Mouse (Mus musculus) neural tube, embryonic 15.5 days (tissue): ENCODE measurements around the gene Fam118b. TPM values are rescaled to one million over a fixed set of nuclear protein-coding genes. Genes with fewer than 3 reads are reported as not detected.

ENCODE experiments used
- polyA plus RNA-seq: library from polyadenylated mRNA; unstranded; fragments of >200 nt; fragmentation: Nextera tagmentation; extraction: Ambion mirVana; gene quantifications from 2 replicates; pipeline ENCODE4 v1.2.1, GENCODE M21; 2015

Fam118b gene
- polyA plus RNA-seq, 1 experiment from 2014 or later, result 47.5 TPM

Other genes with a start within 250 kb of the Fam118b start
- 11.4 and 15.6 TPM in 2 replicates for gene St3gal4, start 148.5 kb downstream of the Fam118b start, polyA plus RNA-seq
- 69.1 and 73.7 TPM in 2 replicates for gene Dcps, start 91.7 kb downstream of the Fam118b start, polyA plus RNA-seq
- 67.2 and 69.1 TPM in 2 replicates for gene Srpr, start 67.6 kb downstream of the Fam118b start, polyA plus RNA-seq
- 4.7 and 5.6 TPM in 2 replicates for gene Tirap, start 67.5 kb downstream of the Fam118b start, polyA plus RNA-seq
- 48.2 and 50.1 TPM in 2 replicates for gene Foxred1, start 56.8 kb downstream of the Fam118b start, polyA plus RNA-seq
- gene Rpusd4, start 60 bp upstream of the Fam118b start, polyA plus RNA-seq, result 17.9 and 19.4 TPM in 2 replicates
- 3.3 and 3.6 TPM in 2 replicates for gene Cdon, start 153.3 kb upstream of the Fam118b start, polyA plus RNA-seq